Mouse (Mus musculus): Measurements from ENCODE around the gene Dnah8. TPM values are rescaled to one million over a fixed set of nuclear protein-coding genes. Genes with fewer than 3 reads are reported as not detected.
"Not testable (repeated sequence)": the region's sequence is repeated elsewhere in the genome, so short reads cannot be mapped to it uniquely, and the experiment has no call there.

Gene Dnah8
- 0.58 and 1.5 TPM in 2 replicates for polyA plus RNA-seq (2014; fragmentation: Nextera tagmentation; extraction: Ambion mirVana)

- ATAC-seq (replicated peaks; ENCODE audit: low FRiP score, low TSS enrichment, low read depth); H3K4me1 ChIP-seq (replicated peaks; ENCODE audit: control insufficient read depth, insufficient read depth, low read length): not testable (repeated sequence)
- WGBS: no CpG with 5 or more reads among the region's 20 CpGs
Observed at GRCm38 (mm10) chr17:30624132-30624531, at the start of gene Dnah8. Dnah8 (plus strand) TSS chr17:30624354.

GRCm38 (mm10) chr17:30574783-30575075 is 49.4 kb upstream of the Dnah8 start:
- Histone ChIP-seq H3K4me2 (ENCODE audit: low read length) (peak overlapping the region; percentile 84), H3K9ac (ENCODE audit: low read length) (no peak overlapping the region), H3K27ac (ENCODE audit: low read depth) (no peak overlapping the region), H3K36me3 (ENCODE audit: control insufficient read depth, insufficient read depth, low read length) (no peaks in the 10 kb centered on the region), H3K4me3 (ENCODE audit: low read depth, low read length) (peak overlapping the region; percentile 68; the same call in 1 of the 2 replicates), H3K9me3 (ENCODE audit: control insufficient read depth, low read length) (no peaks in the 10 kb centered on the region), H3K4me1 (replicated peaks; ENCODE audit: control insufficient read depth, insufficient read depth, low read length) (peaks cover 25% of the 10 kb centered on the region), H3K27me3 (replicated peaks; ENCODE audit: control insufficient read depth, insufficient read depth, low read length) (no peaks in the 10 kb centered on the region)
- DNase-seq (ENCODE audit: low spot score) (no peak), ATAC-seq (replicated peaks; ENCODE audit: low FRiP score, low TSS enrichment, low read depth) (no peak)
- 71% methylated on average over 8 of the region's 8 CpGs for WGBS

More at GRCm38 (mm10) chr17:30624132-30624531, at the start of gene Dnah8:
- not testable (repeated sequence) for H3K9me3 ChIP-seq (ENCODE audit: control insufficient read depth, low read length); H3K36me3 ChIP-seq (ENCODE audit: control insufficient read depth, insufficient read depth, low read length); DNase-seq (ENCODE audit: low spot score); H3K27me3 ChIP-seq (replicated peaks; ENCODE audit: control insufficient read depth, insufficient read depth, low read length); H3K9ac ChIP-seq (ENCODE audit: low read length); H3K4me2 ChIP-seq (ENCODE audit: low read length); H3K4me3 ChIP-seq (ENCODE audit: low read depth, low read length); H3K27ac ChIP-seq (ENCODE audit: low read depth)

- DNase-seq (ENCODE audit: low spot score) (peak; percentile 83), ATAC-seq (replicated peaks; ENCODE audit: low FRiP score, low TSS enrichment, low read depth) (peak; percentile 24; the same call in 1 of the 2 replicates)
- peaks cover 25% of the 10 kb centered on the region for H3K4me1 ChIP-seq (replicated peaks; ENCODE audit: control insufficient read depth, insufficient read depth, low read length)
- no peaks in the 10 kb centered on the region for H3K9me3 ChIP-seq (ENCODE audit: control insufficient read depth, low read length)
- peak overlapping the region; percentile 68 for H3K4me3 ChIP-seq (ENCODE audit: low read depth, low read length)
- peak overlapping the region; percentile 66 for H3K9ac ChIP-seq (ENCODE audit: low read length)
- WGBS: 6% methylated on average over 35 of the region's 35 CpGs
- no peaks in the 10 kb centered on the region for H3K27me3 ChIP-seq (replicated peaks; ENCODE audit: control insufficient read depth, insufficient read depth, low read length)
- H3K4me2 ChIP-seq (ENCODE audit: low read length): peak overlapping the region; percentile 84
- peak overlapping the region; percentile 88; the same call in 1 of the 2 replicates for H3K27ac ChIP-seq (ENCODE audit: low read depth)
- no peaks in the 10 kb centered on the region for H3K36me3 ChIP-seq (ENCODE audit: control insufficient read depth, insufficient read depth, low read length)
Observed at GRCm38 (mm10) chr17:30575121-30575904, 48.8 kb upstream of the Dnah8 start.

GRCm38 (mm10) chr17:30575941-30576773 is 48.0 kb upstream of the Dnah8 start, which contains the start of gene Btbd9:
Btbd9 (minus strand) TSS chr17:30576488.
- peak within 1 kb of the TSS; percentile 68 for H3K4me3 ChIP-seq (ENCODE audit: low read depth, low read length)
- ATAC-seq (replicated peaks; ENCODE audit: low FRiP score, low TSS enrichment, low read depth): peak; percentile 92
- 2% methylated on average over 94 of the region's 94 CpGs for WGBS
- H3K9ac ChIP-seq (ENCODE audit: low read length): peak within 1 kb of the TSS; percentile 66
- peak within 1 kb of the TSS; percentile 84 for H3K4me2 ChIP-seq (ENCODE audit: low read length)
- H3K27ac ChIP-seq (ENCODE audit: low read depth): peak within 1 kb of the TSS; percentile 88
- no peaks in the 10 kb centered on the region for H3K36me3 ChIP-seq (ENCODE audit: control insufficient read depth, insufficient read depth, low read length)
- H3K9me3 ChIP-seq (ENCODE audit: control insufficient read depth, low read length): no peaks in the 10 kb centered on the region
- peaks cover 21% of the 10 kb centered on the region for H3K4me1 ChIP-seq (replicated peaks; ENCODE audit: control insufficient read depth, insufficient read depth, low read length)
- H3K27me3 ChIP-seq (replicated peaks; ENCODE audit: control insufficient read depth, insufficient read depth, low read length): no peaks in the 10 kb centered on the region
- peak; percentile 99 for DNase-seq (ENCODE audit: low spot score)

- Histone ChIP-seq H3K4me3 (ENCODE audit: low read depth, low read length) (peak overlapping the region; percentile 68), H3K9ac (ENCODE audit: low read length) (peak overlapping the region; percentile 66), H3K27ac (ENCODE audit: low read depth) (peak overlapping the region; percentile 88; the same call in 1 of the 2 replicates), H3K9me3 (ENCODE audit: control insufficient read depth, low read length) (no peaks in the 10 kb centered on the region), H3K27me3 (replicated peaks; ENCODE audit: control insufficient read depth, insufficient read depth, low read length) (no peaks in the 10 kb centered on the region), H3K36me3 (ENCODE audit: control insufficient read depth, insufficient read depth, low read length) (no peaks in the 10 kb centered on the region), H3K4me2 (ENCODE audit: low read length) (peak overlapping the region; percentile 84), H3K4me1 (replicated peaks; ENCODE audit: control insufficient read depth, insufficient read depth, low read length) (peaks cover 21% of the 10 kb centered on the region)
- 53% methylated on average over 12 of the region's 12 CpGs for WGBS
- ATAC-seq (replicated peaks; ENCODE audit: low FRiP score, low TSS enrichment, low read depth) (no peak), DNase-seq (ENCODE audit: low spot score) (no peak)
Observed at GRCm38 (mm10) chr17:30576946-30577345, 47.2 kb upstream of the Dnah8 start.

- Histone ChIP-seq H3K27ac (ENCODE audit: low read depth) (no peak overlapping the region), H3K27me3 (replicated peaks; ENCODE audit: control insufficient read depth, insufficient read depth, low read length) (no peaks in the 10 kb centered on the region), H3K9me3 (ENCODE audit: control insufficient read depth, low read length) (no peaks in the 10 kb centered on the region), H3K4me2 (ENCODE audit: low read length) (no peak overlapping the region), H3K4me1 (replicated peaks; ENCODE audit: control insufficient read depth, insufficient read depth, low read length) (peaks cover 6% of the 10 kb centered on the region; the same call in 1 of the 2 replicates), H3K9ac (ENCODE audit: low read length) (no peak overlapping the region), H3K36me3 (ENCODE audit: control insufficient read depth, insufficient read depth, low read length) (no peaks in the 10 kb centered on the region), H3K4me3 (ENCODE audit: low read depth, low read length) (no peak overlapping the region)
- ATAC-seq (replicated peaks; ENCODE audit: low FRiP score, low TSS enrichment, low read depth) (no peak), DNase-seq (ENCODE audit: low spot score) (no peak)
- WGBS: 56% methylated on average over 1 of the region's 1 CpGs
Observed at GRCm38 (mm10) chr17:30580781-30581180, 43.4 kb upstream of the Dnah8 start.

GRCm38 (mm10) chr17:30581201-30581600 is 43.0 kb upstream of the Dnah8 start:
- 87% methylated on average over 6 of the region's 6 CpGs for WGBS
- Histone ChIP-seq H3K4me2 (ENCODE audit: low read length) (no peak overlapping the region), H3K4me3 (ENCODE audit: low read depth, low read length) (no peak overlapping the region), H3K9me3 (ENCODE audit: control insufficient read depth, low read length) (no peaks in the 10 kb centered on the region), H3K36me3 (ENCODE audit: control insufficient read depth, insufficient read depth, low read length) (no peaks in the 10 kb centered on the region), H3K27me3 (replicated peaks; ENCODE audit: control insufficient read depth, insufficient read depth, low read length) (no peaks in the 10 kb centered on the region), H3K9ac (ENCODE audit: low read length) (no peak overlapping the region), H3K4me1 (replicated peaks; ENCODE audit: control insufficient read depth, insufficient read depth, low read length) (peaks cover 6% of the 10 kb centered on the region; the same call in 1 of the 2 replicates), H3K27ac (ENCODE audit: low read depth) (no peak overlapping the region)
- ATAC-seq (replicated peaks; ENCODE audit: low FRiP score, low TSS enrichment, low read depth): no peak
- DNase-seq (ENCODE audit: low spot score): no peak

- no peaks in the 10 kb centered on the region for H3K27me3 ChIP-seq (replicated peaks; ENCODE audit: control insufficient read depth, insufficient read depth, low read length)
- DNase-seq (ENCODE audit: low spot score): no peak
- no peak overlapping the region for H3K27ac ChIP-seq (ENCODE audit: low read depth)
- no peaks in the 10 kb centered on the region for H3K9me3 ChIP-seq (ENCODE audit: control insufficient read depth, low read length)
- no peak overlapping the region for H3K4me3 ChIP-seq (ENCODE audit: low read depth, low read length)
- H3K4me1 ChIP-seq (replicated peaks; ENCODE audit: control insufficient read depth, insufficient read depth, low read length): 0 out of 2 replicates have a peak, but pooled peaks cover under 1% of the 10 kb centered on the region
- H3K4me2 ChIP-seq (ENCODE audit: low read length): no peak overlapping the region
- no peak for ATAC-seq (replicated peaks; ENCODE audit: low FRiP score, low TSS enrichment, low read depth)
- H3K36me3 ChIP-seq (ENCODE audit: control insufficient read depth, insufficient read depth, low read length): no peaks in the 10 kb centered on the region
- no peak overlapping the region for H3K9ac ChIP-seq (ENCODE audit: low read length)
- WGBS: 83% methylated on average over 3 of the region's 3 CpGs
Observed at GRCm38 (mm10) chr17:30582313-30582712, 41.8 kb upstream of the Dnah8 start.
